Mouse (Mus musculus): ENCODE results near the gene Fbxo9. TPM values are rescaled to one million over a fixed set of nuclear protein-coding genes. Genes with fewer than 3 reads are reported as not detected.

The Fbxo9 gene
- polyA plus RNA-seq, 1 experiment: 93.3 TPM

DNA sequence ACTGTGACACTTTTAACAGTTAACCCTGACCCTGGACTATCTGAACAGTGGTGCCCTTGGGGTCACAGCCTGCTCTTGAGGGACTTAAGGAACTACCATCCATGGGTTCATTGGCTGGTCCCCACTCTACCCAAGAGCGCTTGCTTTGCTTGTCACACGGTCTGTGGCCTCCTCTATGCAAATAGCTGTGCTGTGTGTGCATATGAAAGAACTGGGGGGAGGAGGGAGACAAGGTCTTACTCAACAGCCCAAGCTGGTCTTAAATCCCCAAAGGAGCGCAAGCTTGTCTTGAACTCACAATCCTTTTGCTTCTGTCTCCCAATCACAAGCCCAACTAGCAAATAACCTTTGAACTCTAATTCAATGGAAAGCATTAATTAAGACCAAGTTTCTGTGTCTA is 54.6 kb downstream of the Fbxo9 start:
- no peak for TF ChIP-seq POLR2A (IDR thresholded peaks at IDR 0.05; ENCODE audit: low read depth, low read length)
- TF ChIP-seq CTCF (conservative IDR thresholded peaks at IDR 0.05; ENCODE audit: insufficient read depth, insufficient read length, low read depth, low read length): no peak
- H3K4me1 ChIP-seq (ENCODE audit: control insufficient read depth, insufficient read depth, low read length): no peaks in the 10 kb centered on the region
- no peak for DNase-seq
- H3K4me3 ChIP-seq (ENCODE audit: insufficient read depth, low read depth, low read length): no peak overlapping the region
- WGBS: 87% methylated on average over 3 of the region's 3 CpGs
- no peaks in the 10 kb centered on the region for H3K36me3 ChIP-seq (ENCODE audit: control insufficient read depth, insufficient read depth, low read length)
- no peaks in the 10 kb centered on the region for H3K27me3 ChIP-seq (replicated peaks; ENCODE audit: control insufficient read depth, insufficient read depth, low read length)
- H3K27ac ChIP-seq (ENCODE audit: insufficient read depth, low read depth, low read length): no peak overlapping the region

DNA sequence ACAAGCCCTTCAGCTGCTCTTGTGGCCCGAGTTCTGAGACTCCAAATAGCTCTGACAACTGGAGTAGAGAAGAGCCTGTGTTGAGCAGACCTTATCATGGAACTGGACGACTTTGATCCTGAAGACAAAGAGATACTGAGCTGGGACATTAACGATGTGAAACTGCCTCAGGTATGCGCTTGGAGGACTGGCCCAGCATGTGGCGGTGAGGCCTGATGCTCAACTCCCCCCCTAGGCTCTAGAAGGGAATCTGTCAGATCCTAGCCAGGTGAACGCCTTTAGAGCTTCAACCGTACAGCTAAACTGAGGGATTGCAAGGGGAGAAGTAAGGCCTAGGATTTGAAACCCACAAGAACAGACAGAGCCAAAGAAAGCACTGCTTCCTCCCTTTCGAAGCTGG is 55.0 kb downstream of the Fbxo9 start:
- 85% methylated on average over 8 of the region's 8 CpGs for WGBS
- DNase-seq: no peak
- Histone ChIP-seq H3K36me3 (ENCODE audit: control insufficient read depth, insufficient read depth, low read length) (no peaks in the 10 kb centered on the region), H3K27ac (ENCODE audit: insufficient read depth, low read depth, low read length) (no peak overlapping the region), H3K4me3 (ENCODE audit: insufficient read depth, low read depth, low read length) (no peak overlapping the region), H3K27me3 (replicated peaks; ENCODE audit: control insufficient read depth, insufficient read depth, low read length) (no peaks in the 10 kb centered on the region), H3K4me1 (ENCODE audit: control insufficient read depth, insufficient read depth, low read length) (no peaks in the 10 kb centered on the region)
- TF ChIP-seq POLR2A (IDR thresholded peaks at IDR 0.05; ENCODE audit: low read depth, low read length) (no peak), CTCF (conservative IDR thresholded peaks at IDR 0.05; ENCODE audit: insufficient read depth, insufficient read length, low read depth, low read length) (no peak)

DNA sequence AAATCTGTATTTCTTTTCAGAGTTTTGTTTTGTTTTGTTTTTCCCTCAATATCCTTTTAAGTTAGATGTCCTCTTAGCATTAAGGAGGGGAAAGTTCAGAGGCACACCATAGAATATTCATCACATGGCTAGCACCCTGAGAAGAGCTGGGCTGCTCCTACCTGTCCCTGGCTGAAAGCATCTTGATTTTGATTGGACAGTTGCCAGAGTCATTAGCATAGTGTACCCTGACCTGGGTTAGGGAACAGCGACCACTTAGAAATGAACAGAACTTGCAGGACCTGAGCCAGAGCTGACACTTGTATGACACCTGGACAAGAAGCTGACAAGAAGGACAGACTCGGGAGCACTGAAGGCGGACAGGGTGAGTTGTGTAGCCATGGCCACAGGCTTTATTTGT is 57.2 kb downstream of the Fbxo9 start, which contains the start of gene Gcm1:
Gene Gcm1, plus strand, starts transcription at position 248 of the 400 bp plus-strand sequence.
- Histone ChIP-seq H3K36me3 (ENCODE audit: control insufficient read depth, insufficient read depth, low read length) (no peaks in the 10 kb centered on the region), H3K4me3 (ENCODE audit: insufficient read depth, low read depth, low read length) (no peak within 1 kb of the TSS), H3K27ac (ENCODE audit: insufficient read depth, low read depth, low read length) (no peak within 1 kb of the TSS), H3K27me3 (replicated peaks; ENCODE audit: control insufficient read depth, insufficient read depth, low read length) (no peaks in the 10 kb centered on the region), H3K4me1 (ENCODE audit: control insufficient read depth, insufficient read depth, low read length) (no peaks in the 10 kb centered on the region)
- peak; percentile 79 for DNase-seq
- WGBS: 45% methylated on average over 3 of the region's 3 CpGs
- no peak for TF ChIP-seq POLR2A (IDR thresholded peaks at IDR 0.05; ENCODE audit: low read depth, low read length)
- no peak for TF ChIP-seq CTCF (conservative IDR thresholded peaks at IDR 0.05; ENCODE audit: insufficient read depth, insufficient read length, low read depth, low read length)

DNA sequence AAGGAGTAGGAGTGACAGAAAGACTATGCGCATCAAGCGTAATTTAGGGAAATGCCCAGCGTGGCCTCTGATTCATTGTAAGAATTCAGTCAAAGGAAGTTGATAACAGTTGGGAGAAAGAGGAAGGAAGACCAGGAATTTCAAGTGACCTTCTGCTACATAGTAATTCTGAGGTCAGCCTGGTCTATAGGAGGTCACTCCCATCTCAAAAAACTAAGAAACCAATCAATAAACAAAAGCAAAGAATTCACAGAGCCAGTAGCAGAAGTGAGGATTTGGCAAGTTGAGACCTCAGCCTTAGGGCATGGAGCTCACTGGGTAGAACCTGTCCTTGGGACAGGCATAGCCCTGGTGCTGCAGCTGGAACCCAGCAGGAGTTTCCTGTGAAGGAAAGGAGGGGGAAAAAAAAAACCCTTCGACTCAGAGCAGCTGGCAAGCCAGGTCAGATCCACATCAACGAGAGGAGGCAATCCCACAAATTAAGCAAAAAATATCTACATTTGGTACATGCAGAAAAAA is 58.4 kb downstream of the Fbxo9 start:
- DNase-seq: no peak
- H3K27ac ChIP-seq (ENCODE audit: insufficient read depth, low read depth, low read length): no peak overlapping the region
- 51% methylated on average over 5 of the region's 5 CpGs for WGBS

DNA sequence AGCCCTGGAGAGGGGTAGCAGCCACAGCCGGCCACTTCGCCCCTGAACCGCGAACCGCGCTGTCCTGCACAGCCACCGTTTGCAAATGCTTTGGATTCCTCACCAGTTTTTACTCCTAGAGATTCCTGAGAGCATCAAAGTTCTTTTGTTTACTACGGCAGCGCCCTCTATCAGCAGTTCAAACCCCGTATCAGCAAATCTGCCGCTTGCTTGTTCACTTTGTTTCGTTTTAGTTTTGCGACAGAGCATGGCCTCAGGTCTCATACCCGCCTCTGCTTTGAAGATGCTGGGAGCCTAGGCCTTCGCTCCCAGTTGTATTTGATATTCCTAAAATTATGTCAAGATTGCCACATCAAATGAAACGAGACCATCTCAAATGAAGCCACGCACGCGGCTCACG is 62.1 kb downstream of the Fbxo9 start:
- TF ChIP-seq CTCF (conservative IDR thresholded peaks at IDR 0.05; ENCODE audit: insufficient read depth, insufficient read length, low read depth, low read length) (no peak), POLR2A (IDR thresholded peaks at IDR 0.05; ENCODE audit: low read depth, low read length) (no peak)
- 75% methylated on average over 20 of the region's 20 CpGs for WGBS

More for the DNA sequence above, 58.4 kb downstream of the Fbxo9 start:
- Histone ChIP-seq H3K4me1 (ENCODE audit: control insufficient read depth, insufficient read depth, low read length) (no peaks in the 10 kb centered on the region), H3K27me3 (replicated peaks; ENCODE audit: control insufficient read depth, insufficient read depth, low read length) (no peaks in the 10 kb centered on the region), H3K36me3 (ENCODE audit: control insufficient read depth, insufficient read depth, low read length) (no peaks in the 10 kb centered on the region), H3K4me3 (ENCODE audit: insufficient read depth, low read depth, low read length) (no peak overlapping the region)
- TF ChIP-seq CTCF (conservative IDR thresholded peaks at IDR 0.05; ENCODE audit: insufficient read depth, insufficient read length, low read depth, low read length) (no peak), POLR2A (IDR thresholded peaks at IDR 0.05; ENCODE audit: low read depth, low read length) (no peak)

DNA sequence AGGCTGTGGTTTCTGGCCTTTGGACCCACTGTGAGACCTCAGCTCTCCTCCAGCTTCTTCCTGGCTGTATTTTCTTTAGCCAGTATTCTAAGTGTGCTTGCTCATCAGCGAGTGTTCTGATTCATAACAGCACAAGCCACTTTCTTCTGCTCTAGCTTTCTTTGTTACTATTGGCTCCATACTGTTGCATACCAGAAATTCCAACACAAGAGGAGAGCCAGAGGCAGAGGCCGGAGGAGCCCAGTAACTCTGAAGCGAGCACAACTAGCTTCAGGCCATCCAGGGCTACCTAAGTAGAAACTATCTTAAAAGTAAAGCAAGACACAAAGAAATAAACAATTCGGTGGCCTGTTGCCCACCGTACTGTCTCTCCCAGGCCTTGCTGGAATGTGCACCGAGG is 63.7 kb downstream of the Fbxo9 start:
- H3K4me1 ChIP-seq (ENCODE audit: control insufficient read depth, insufficient read depth, low read length): no peaks in the 10 kb centered on the region
- DNase-seq: peak; percentile 27
- 45% methylated on average over 6 of the region's 6 CpGs for WGBS
- TF ChIP-seq POLR2A (IDR thresholded peaks at IDR 0.05; ENCODE audit: low read depth, low read length) (no peak), CTCF (conservative IDR thresholded peaks at IDR 0.05; ENCODE audit: insufficient read depth, insufficient read length, low read depth, low read length) (no peak)
- H3K27me3 ChIP-seq (replicated peaks; ENCODE audit: control insufficient read depth, insufficient read depth, low read length): no peaks in the 10 kb centered on the region
- H3K4me3 ChIP-seq (ENCODE audit: insufficient read depth, low read depth, low read length): no peak overlapping the region
- no peak overlapping the region for H3K27ac ChIP-seq (ENCODE audit: insufficient read depth, low read depth, low read length)
- H3K36me3 ChIP-seq (ENCODE audit: control insufficient read depth, insufficient read depth, low read length): no peaks in the 10 kb centered on the region

More for the DNA sequence above, 62.1 kb downstream of the Fbxo9 start:
- Histone ChIP-seq H3K4me3 (ENCODE audit: insufficient read depth, low read depth, low read length) (no peak overlapping the region), H3K27me3 (replicated peaks; ENCODE audit: control insufficient read depth, insufficient read depth, low read length) (no peaks in the 10 kb centered on the region), H3K4me1 (ENCODE audit: control insufficient read depth, insufficient read depth, low read length) (no peaks in the 10 kb centered on the region), H3K36me3 (ENCODE audit: control insufficient read depth, insufficient read depth, low read length) (no peaks in the 10 kb centered on the region), H3K27ac (ENCODE audit: insufficient read depth, low read depth, low read length) (no peak overlapping the region)
- peak; percentile 28 for DNase-seq

DNA sequence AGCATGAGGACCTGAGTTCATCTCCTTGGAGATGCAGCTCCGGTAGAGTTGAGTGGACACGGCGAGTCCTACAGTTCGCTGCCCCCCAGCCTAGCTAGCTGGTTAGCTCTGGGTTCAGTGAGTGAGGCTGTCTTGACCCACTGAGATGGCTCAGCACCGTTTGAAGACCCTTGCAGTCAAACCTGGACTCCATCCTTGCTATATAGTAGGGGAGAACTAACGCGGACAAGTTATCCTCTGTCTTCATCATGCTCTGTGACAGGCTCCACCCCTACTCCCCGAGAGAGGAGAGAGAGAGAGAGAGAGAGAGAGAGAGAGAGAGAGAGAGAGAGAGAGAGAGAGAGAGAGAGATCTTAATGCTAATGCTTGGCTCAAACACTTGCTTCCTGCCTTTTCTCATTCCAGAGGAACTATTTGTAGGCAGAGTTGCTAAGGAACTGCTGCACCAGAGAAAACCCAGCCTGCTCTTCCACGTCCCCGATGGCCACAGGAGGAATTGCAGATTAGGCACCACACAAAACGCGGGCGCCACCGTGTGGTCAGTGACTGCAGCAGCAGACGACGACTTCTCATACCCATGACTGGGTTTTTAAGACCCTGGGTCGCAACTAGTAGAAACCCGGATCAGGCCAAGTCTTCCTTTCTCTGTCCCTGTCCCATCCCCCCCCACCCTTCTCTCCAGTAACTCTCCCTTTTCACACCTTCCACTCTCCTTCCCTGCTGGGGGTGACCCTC is 69.9 kb downstream of the Fbxo9 start:
- WGBS: 32% methylated on average over 18 of the region's 18 CpGs
- peak; percentile 100; the same call in 1 of the 2 replicates for TF ChIP-seq CTCF (conservative IDR thresholded peaks at IDR 0.05; ENCODE audit: insufficient read depth, insufficient read length, low read depth, low read length)
- no peak for TF ChIP-seq POLR2A (IDR thresholded peaks at IDR 0.05; ENCODE audit: low read depth, low read length)
- Histone ChIP-seq H3K36me3 (ENCODE audit: control insufficient read depth, insufficient read depth, low read length) (no peaks in the 10 kb centered on the region), H3K4me3 (ENCODE audit: insufficient read depth, low read depth, low read length) (no peak overlapping the region), H3K4me1 (ENCODE audit: control insufficient read depth, insufficient read depth, low read length) (no peaks in the 10 kb centered on the region), H3K27me3 (replicated peaks; ENCODE audit: control insufficient read depth, insufficient read depth, low read length) (no peaks in the 10 kb centered on the region), H3K27ac (ENCODE audit: insufficient read depth, low read depth, low read length) (no peak overlapping the region)
- DNase-seq: peak; percentile 79
